Mouse (Mus musculus) ES-Bruce4 (cell line): Measurements from ENCODE around the gene Trappc3.

Source experiments
- CTCF ChIP-seq: IDR thresholded peaks from one replicate; pipeline ENCODE4 v1.8.1; 2011; ENCODE audit warnings: low read depth, low read length
- POLR2A ChIP-seq: IDR thresholded peaks from one replicate; pipeline ENCODE4 v1.8.1; 2011; ENCODE audit warnings: low read length; ENCODE audit not compliant: insufficient read depth

DNA sequence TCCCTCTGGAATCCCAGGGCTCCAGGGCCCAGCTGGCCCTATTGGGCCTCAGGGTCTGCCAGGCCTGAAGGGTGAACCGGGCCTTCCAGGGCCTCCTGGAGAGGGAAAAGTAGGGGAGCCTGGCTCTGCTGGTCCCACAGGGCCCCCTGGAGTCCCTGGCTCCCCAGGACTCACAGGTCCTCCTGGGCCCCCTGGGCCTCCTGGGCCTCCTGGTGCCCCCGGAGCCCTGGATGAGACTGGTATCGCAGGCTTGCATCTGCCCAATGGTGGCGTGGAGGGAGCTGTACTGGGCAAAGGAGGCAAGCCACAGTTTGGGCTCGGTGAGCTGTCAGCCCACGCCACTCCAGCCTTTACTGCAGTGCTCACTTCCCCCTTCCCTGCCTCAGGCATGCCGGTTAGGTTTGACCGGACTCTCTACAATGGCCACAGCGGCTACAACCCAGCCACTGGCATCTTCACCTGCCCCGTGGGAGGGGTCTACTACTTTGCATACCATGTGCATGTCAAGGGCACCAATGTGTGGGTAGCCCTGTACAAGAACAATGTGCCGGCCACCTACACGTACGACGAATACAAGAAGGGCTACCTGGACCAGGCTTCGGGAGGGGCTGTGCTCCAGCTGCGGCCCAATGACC lies 49.6 kb downstream of the Trappc3 start:
- TF ChIP-seq POLR2A (no peak), CTCF (no peak)
